Mouse (Mus musculus): Measurements from ENCODE around the gene Mycbpap. TPM values are rescaled to one million over a fixed set of nuclear protein-coding genes. Genes with fewer than 3 reads are reported as not detected.

Mycbpap gene
- 0.02 TPM for polyA plus RNA-seq (2012; fragmentation: generic; extraction: Trizol)

GRCm38 (mm10) chr11:94521219-94521843, at the start of gene Mycbpap:
TSS of gene Mycbpap (minus strand) at chr11:94521742.
- Histone ChIP-seq H3K36me3 (ENCODE audit: control insufficient read depth, insufficient read depth) (no peaks in the 10 kb centered on the region), H3ac (ENCODE audit: control insufficient read depth, insufficient read length) (no peak within 1 kb of the TSS), H3K79me2 (ENCODE audit: control insufficient read depth, insufficient read depth) (no peaks in the 10 kb centered on the region), H3K4me2 (ENCODE audit: low read depth) (no peak within 1 kb of the TSS), H3K4me3 (no peak within 1 kb of the TSS), H3K27me3 (ENCODE audit: control insufficient read depth, insufficient read depth, insufficient read length) (peaks cover 10% of the 10 kb centered on the region)
- no peak for TF ChIP-seq MAX (IDR thresholded peaks at IDR 0.05; ENCODE audit: low read depth)
- no peak for TF ChIP-seq USF1 (IDR thresholded peaks at IDR 0.05; ENCODE audit: low read depth)
- no peak for TF ChIP-seq POLR2A (IDR thresholded peaks at IDR 0.05; ENCODE audit: insufficient read length, low read depth)
- TF ChIP-seq TCF3 (IDR thresholded peaks at IDR 0.05; ENCODE audit: insufficient read length, low read depth) = no peak
- TF ChIP-seq MYOD1 (IDR thresholded peaks at IDR 0.05; ENCODE audit: control insufficient read depth in 1 of 3, insufficient read length in 2 of 3, low read depth in 2 of 3) = no peak
- no peak for TF ChIP-seq SRF (IDR thresholded peaks at IDR 0.05; ENCODE audit: control insufficient read depth, insufficient read length, low read depth)
- no peak for TF ChIP-seq REST (IDR thresholded peaks at IDR 0.05; ENCODE audit: insufficient read depth, insufficient read length)
- no peak for TF ChIP-seq E2F4 (IDR thresholded peaks at IDR 0.05; ENCODE audit: insufficient read depth)
- no peak for TF ChIP-seq CEBPB (IDR thresholded peaks at IDR 0.05; ENCODE audit: insufficient read depth, poor library complexity, severe bottlenecking)
- TF ChIP-seq TCF12 (IDR thresholded peaks at IDR 0.05; ENCODE audit: insufficient read depth, poor library complexity, severe bottlenecking) = no peak
- no peak for TF ChIP-seq MYOG (IDR thresholded peaks at IDR 0.05; ENCODE audit: control insufficient read depth in 1 of 3, insufficient read depth in 1 of 3, insufficient read length in 2 of 3, low read depth in 2 of 3)

GRCm38 (mm10) chr11:94570612-94571011, 49.1 kb upstream of the Mycbpap start:
- no peaks in the 10 kb centered on the region for H3K36me3 ChIP-seq (ENCODE audit: control insufficient read depth, insufficient read depth)
- TF ChIP-seq REST (IDR thresholded peaks at IDR 0.05; ENCODE audit: insufficient read depth, insufficient read length) (no peak), POLR2A (IDR thresholded peaks at IDR 0.05; ENCODE audit: insufficient read length, low read depth) (no peak)

GRCm38 (mm10) chr11:94567326-94567725, 45.8 kb upstream of the Mycbpap start:
- Histone ChIP-seq H3ac (ENCODE audit: control insufficient read depth, insufficient read length) (no peak overlapping the region), H3K79me2 (ENCODE audit: control insufficient read depth, insufficient read depth) (no peaks in the 10 kb centered on the region), H3K27me3 (ENCODE audit: control insufficient read depth, insufficient read depth, insufficient read length) (no peaks in the 10 kb centered on the region), H3K4me2 (ENCODE audit: low read depth) (no peak overlapping the region), H3K36me3 (ENCODE audit: control insufficient read depth, insufficient read depth) (no peaks in the 10 kb centered on the region), H3K4me3 (no peak overlapping the region)
- TF ChIP-seq MYOG (IDR thresholded peaks at IDR 0.05; ENCODE audit: control insufficient read depth in 1 of 3, insufficient read depth in 1 of 3, insufficient read length in 2 of 3, low read depth in 2 of 3) = no peak
- no peak for TF ChIP-seq E2F4 (IDR thresholded peaks at IDR 0.05; ENCODE audit: insufficient read depth)
- TF ChIP-seq MAX (IDR thresholded peaks at IDR 0.05; ENCODE audit: low read depth) = no peak
- no peak for TF ChIP-seq USF1 (IDR thresholded peaks at IDR 0.05; ENCODE audit: low read depth)
- no peak for TF ChIP-seq TCF3 (IDR thresholded peaks at IDR 0.05; ENCODE audit: insufficient read length, low read depth)
- TF ChIP-seq POLR2A (IDR thresholded peaks at IDR 0.05; ENCODE audit: insufficient read length, low read depth) = no peak
- TF ChIP-seq CEBPB (IDR thresholded peaks at IDR 0.05; ENCODE audit: insufficient read depth, poor library complexity, severe bottlenecking) = no peak
- no peak for TF ChIP-seq MYOD1 (IDR thresholded peaks at IDR 0.05; ENCODE audit: control insufficient read depth in 1 of 3, insufficient read length in 2 of 3, low read depth in 2 of 3)
- no peak for TF ChIP-seq REST (IDR thresholded peaks at IDR 0.05; ENCODE audit: insufficient read depth, insufficient read length)

More at GRCm38 (mm10) chr11:94570612-94571011, 49.1 kb upstream of the Mycbpap start:
- Histone ChIP-seq H3ac (ENCODE audit: control insufficient read depth, insufficient read length) (no peak overlapping the region), H3K4me2 (ENCODE audit: low read depth) (no peak overlapping the region), H3K79me2 (ENCODE audit: control insufficient read depth, insufficient read depth) (no peaks in the 10 kb centered on the region), H3K4me3 (no peak overlapping the region), H3K27me3 (ENCODE audit: control insufficient read depth, insufficient read depth, insufficient read length) (no peaks in the 10 kb centered on the region)

- no peak overlapping the region for H3K4me2 ChIP-seq (ENCODE audit: low read depth)
- no peak overlapping the region for H3ac ChIP-seq (ENCODE audit: control insufficient read depth, insufficient read length)
Observed at GRCm38 (mm10) chr11:94566534-94566933, 45.0 kb upstream of the Mycbpap start.

GRCm38 (mm10) chr11:94565151-94565479, 43.6 kb upstream of the Mycbpap start:
- Histone ChIP-seq H3K79me2 (ENCODE audit: control insufficient read depth, insufficient read depth) (no peaks in the 10 kb centered on the region), H3K27me3 (ENCODE audit: control insufficient read depth, insufficient read depth, insufficient read length) (no peaks in the 10 kb centered on the region), H3K4me3 (no peak overlapping the region), H3K4me2 (ENCODE audit: low read depth) (no peak overlapping the region), H3ac (ENCODE audit: control insufficient read depth, insufficient read length) (no peak overlapping the region), H3K36me3 (ENCODE audit: control insufficient read depth, insufficient read depth) (no peaks in the 10 kb centered on the region)
- TF ChIP-seq TCF12 (IDR thresholded peaks at IDR 0.05; ENCODE audit: insufficient read depth, poor library complexity, severe bottlenecking) (no peak), TCF3 (IDR thresholded peaks at IDR 0.05; ENCODE audit: insufficient read length, low read depth) (no peak), MYOG (IDR thresholded peaks at IDR 0.05; ENCODE audit: control insufficient read depth in 1 of 3, insufficient read depth in 1 of 3, insufficient read length in 2 of 3, low read depth in 2 of 3) (no peak), MAX (IDR thresholded peaks at IDR 0.05; ENCODE audit: low read depth) (no peak), E2F4 (IDR thresholded peaks at IDR 0.05; ENCODE audit: insufficient read depth) (no peak), USF1 (IDR thresholded peaks at IDR 0.05; ENCODE audit: low read depth) (no peak), REST (IDR thresholded peaks at IDR 0.05; ENCODE audit: insufficient read depth, insufficient read length) (no peak), CEBPB (IDR thresholded peaks at IDR 0.05; ENCODE audit: insufficient read depth, poor library complexity, severe bottlenecking) (no peak), MYOD1 (IDR thresholded peaks at IDR 0.05; ENCODE audit: control insufficient read depth in 1 of 3, insufficient read length in 2 of 3, low read depth in 2 of 3) (no peak), POLR2AphosphoS2 (IDR thresholded peaks at IDR 0.05; ENCODE audit: insufficient read length, low read depth) (no peak), POLR2A (IDR thresholded peaks at IDR 0.05; ENCODE audit: insufficient read length, low read depth) (no peak), SRF (IDR thresholded peaks at IDR 0.05; ENCODE audit: control insufficient read depth, insufficient read length, low read depth) (no peak)

More at GRCm38 (mm10) chr11:94566534-94566933, 45.0 kb upstream of the Mycbpap start:
- H3K4me3 ChIP-seq = no peak overlapping the region
- H3K79me2 ChIP-seq (ENCODE audit: control insufficient read depth, insufficient read depth) = no peaks in the 10 kb centered on the region
- no peaks in the 10 kb centered on the region for H3K27me3 ChIP-seq (ENCODE audit: control insufficient read depth, insufficient read depth, insufficient read length)
- no peaks in the 10 kb centered on the region for H3K36me3 ChIP-seq (ENCODE audit: control insufficient read depth, insufficient read depth)
- TF ChIP-seq CEBPB (IDR thresholded peaks at IDR 0.05; ENCODE audit: insufficient read depth, poor library complexity, severe bottlenecking) = no peak
- no peak for TF ChIP-seq MYOG (IDR thresholded peaks at IDR 0.05; ENCODE audit: control insufficient read depth in 1 of 3, insufficient read depth in 1 of 3, insufficient read length in 2 of 3, low read depth in 2 of 3)
